Mouse (Mus musculus): ENCODE data around the gene Gm13697. TPM values are rescaled to one million over a fixed set of nuclear protein-coding genes. Genes with fewer than 3 reads are reported as not detected.

The Gm13697 gene
- polyA plus RNA-seq, 1 experiment: not detected

- TF ChIP-seq CTCF (IDR thresholded peaks at IDR 0.05; ENCODE audit: extremely low read depth, insufficient read length, insufficient replicate concordance, low read depth, low read length): no peak
- no peak for TF ChIP-seq POLR2A (IDR thresholded peaks at IDR 0.05; ENCODE audit: low read depth, low read length)
- Histone ChIP-seq H3K36me3 (ENCODE audit: control insufficient read depth, insufficient read depth, low read length) (no peaks in the 10 kb centered on the region), H3K4me1 (ENCODE audit: control insufficient read depth, insufficient read depth, insufficient read length, low read length) (peaks cover 2% of the 10 kb centered on the region; the same call in 1 of the 2 replicates), H3K4me3 (ENCODE audit: low read depth, low read length) (no peak overlapping the region), H3K27ac (ENCODE audit: insufficient read depth, low read depth, low read length) (no peak overlapping the region), H3K27me3 (ENCODE audit: control insufficient read depth, insufficient read depth, low read length) (no peaks in the 10 kb centered on the region)
- 73% methylated on average over 2 of the region's 2 CpGs for WGBS
These were observed 37.4 kb downstream of the Gm13697 start for GRCm38 (mm10) chr2:84021930-84022329.

- Histone ChIP-seq H3K4me1 (ENCODE audit: control insufficient read depth, insufficient read depth, insufficient read length, low read length) (peaks cover 2% of the 10 kb centered on the region; the same call in 1 of the 2 replicates), H3K27me3 (ENCODE audit: control insufficient read depth, insufficient read depth, low read length) (no peaks in the 10 kb centered on the region), H3K36me3 (ENCODE audit: control insufficient read depth, insufficient read depth, low read length) (no peaks in the 10 kb centered on the region), H3K27ac (ENCODE audit: insufficient read depth, low read depth, low read length) (no peak overlapping the region; the same call in 1 of the 2 replicates), H3K4me3 (ENCODE audit: low read depth, low read length) (no peak overlapping the region)
- no peak for TF ChIP-seq CTCF (IDR thresholded peaks at IDR 0.05; ENCODE audit: extremely low read depth, insufficient read length, insufficient replicate concordance, low read depth, low read length)
- TF ChIP-seq POLR2A (IDR thresholded peaks at IDR 0.05; ENCODE audit: low read depth, low read length): no peak
- WGBS: 73% methylated on average over 2 of the region's 2 CpGs
These were observed 38.4 kb downstream of the Gm13697 start for GRCm38 (mm10) chr2:84022905-84023304.

DNA sequence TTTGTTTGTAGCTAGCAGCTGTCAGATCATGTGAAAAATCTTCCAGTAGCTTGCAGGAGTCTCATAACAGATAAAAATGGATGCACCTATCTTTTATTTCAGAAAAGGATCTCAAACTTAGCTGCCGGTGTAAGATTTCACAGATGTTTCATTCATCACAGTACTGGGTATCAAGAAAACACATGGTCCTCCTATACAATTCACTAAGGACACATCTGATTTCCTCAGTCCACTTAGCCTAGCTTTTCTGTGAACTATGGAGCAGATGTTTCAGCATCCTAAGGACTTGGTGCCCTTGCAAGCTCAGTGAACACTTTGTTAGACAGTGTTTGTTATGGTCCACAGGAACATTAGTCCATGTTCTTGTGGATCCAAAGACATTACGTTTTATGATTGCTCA lies 38.8 kb downstream of the Gm13697 start:
- 77% methylated on average over 2 of the region's 2 CpGs for WGBS
- Histone ChIP-seq H3K27ac (ENCODE audit: insufficient read depth, low read depth, low read length) (no peak overlapping the region; the same call in 1 of the 2 replicates), H3K4me3 (ENCODE audit: low read depth, low read length) (no peak overlapping the region), H3K27me3 (ENCODE audit: control insufficient read depth, insufficient read depth, low read length) (no peaks in the 10 kb centered on the region), H3K4me1 (ENCODE audit: control insufficient read depth, insufficient read depth, insufficient read length, low read length) (peaks cover under 1% of the 10 kb centered on the region; the same call in 1 of the 2 replicates), H3K36me3 (ENCODE audit: control insufficient read depth, insufficient read depth, low read length) (no peaks in the 10 kb centered on the region)
- TF ChIP-seq POLR2A (IDR thresholded peaks at IDR 0.05; ENCODE audit: low read depth, low read length) (no peak), CTCF (IDR thresholded peaks at IDR 0.05; ENCODE audit: extremely low read depth, insufficient read length, insufficient replicate concordance, low read depth, low read length) (no peak)

- WGBS: 77% methylated on average over 4 of the region's 4 CpGs
- Histone ChIP-seq H3K36me3 (ENCODE audit: control insufficient read depth, insufficient read depth, low read length) (no peaks in the 10 kb centered on the region), H3K27me3 (ENCODE audit: control insufficient read depth, insufficient read depth, low read length) (no peaks in the 10 kb centered on the region), H3K27ac (ENCODE audit: insufficient read depth, low read depth, low read length) (no peak overlapping the region), H3K4me3 (ENCODE audit: low read depth, low read length) (no peak overlapping the region), H3K4me1 (ENCODE audit: control insufficient read depth, insufficient read depth, insufficient read length, low read length) (no peaks in the 10 kb centered on the region)
- TF ChIP-seq POLR2A (IDR thresholded peaks at IDR 0.05; ENCODE audit: low read depth, low read length): no peak
- TF ChIP-seq CTCF (IDR thresholded peaks at IDR 0.05; ENCODE audit: extremely low read depth, insufficient read length, insufficient replicate concordance, low read depth, low read length): no peak
These were observed 40.7 kb downstream of the Gm13697 start for GRCm38 (mm10) chr2:84025217-84025616.

DNA sequence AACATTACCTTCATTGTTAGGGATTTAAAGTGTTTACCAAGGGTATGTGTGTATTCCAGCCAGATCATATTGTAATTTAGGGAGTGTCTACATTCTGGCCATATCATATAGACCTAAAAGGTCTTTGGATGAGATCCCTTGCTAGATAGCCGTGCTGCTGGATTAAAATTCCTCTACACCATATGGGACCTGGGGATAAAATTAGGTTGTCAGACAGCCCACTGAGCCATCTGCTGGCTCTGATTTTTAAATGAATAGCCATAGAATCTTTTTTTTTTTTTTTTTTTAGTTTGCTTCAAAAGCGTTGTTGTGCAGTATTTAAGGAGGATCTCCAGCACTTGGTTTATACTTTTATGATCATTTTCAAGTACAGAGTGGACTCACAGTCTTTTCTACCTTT lies 48.0 kb downstream of the Gm13697 start:
- Histone ChIP-seq H3K36me3 (ENCODE audit: control insufficient read depth, insufficient read depth, low read length) (no peaks in the 10 kb centered on the region), H3K4me1 (ENCODE audit: control insufficient read depth, insufficient read depth, insufficient read length, low read length) (no peaks in the 10 kb centered on the region), H3K27ac (ENCODE audit: insufficient read depth, low read depth, low read length) (no peak overlapping the region), H3K27me3 (ENCODE audit: control insufficient read depth, insufficient read depth, low read length) (no peaks in the 10 kb centered on the region), H3K4me3 (ENCODE audit: low read depth, low read length) (no peak overlapping the region)
- WGBS: 92% methylated on average over 2 of the region's 2 CpGs
- TF ChIP-seq CTCF (IDR thresholded peaks at IDR 0.05; ENCODE audit: extremely low read depth, insufficient read length, insufficient replicate concordance, low read depth, low read length) (no peak), POLR2A (IDR thresholded peaks at IDR 0.05; ENCODE audit: low read depth, low read length) (no peak)

GRCm38 (mm10) chr2:84035997-84036396 lies 51.5 kb downstream of the Gm13697 start:
- no peak overlapping the region for H3K27ac ChIP-seq (ENCODE audit: insufficient read depth, low read depth, low read length)
- TF ChIP-seq POLR2A (IDR thresholded peaks at IDR 0.05; ENCODE audit: low read depth, low read length) (no peak), CTCF (IDR thresholded peaks at IDR 0.05; ENCODE audit: extremely low read depth, insufficient read length, insufficient replicate concordance, low read depth, low read length) (no peak)
- no peaks in the 10 kb centered on the region for H3K27me3 ChIP-seq (ENCODE audit: control insufficient read depth, insufficient read depth, low read length)
- H3K36me3 ChIP-seq (ENCODE audit: control insufficient read depth, insufficient read depth, low read length): no peaks in the 10 kb centered on the region
- 74% methylated on average over 4 of the region's 4 CpGs for WGBS
- H3K4me1 ChIP-seq (ENCODE audit: control insufficient read depth, insufficient read depth, insufficient read length, low read length): no peaks in the 10 kb centered on the region
- no peak overlapping the region for H3K4me3 ChIP-seq (ENCODE audit: low read depth, low read length)

Other genes starting within 250 kb of the Gm13697 start
- 0.14 and 0.39 TPM in 2 replicates for gene Fam171b, start 172.1 kb upstream of the Gm13697 start, polyA plus RNA-seq (2012; rRNA removed)
- gene Zswim2, start 43.5 kb upstream of the Gm13697 start, polyA plus RNA-seq (2012; rRNA removed): not detected in 2 replicates
- gene Gm13698, start 29.1 kb upstream of the Gm13697 start, polyA plus RNA-seq (2012; rRNA removed): not detected in 2 replicates
- gene Gm13693, start 23.2 kb upstream of the Gm13697 start, polyA plus RNA-seq (2012; rRNA removed): not detected in 2 replicates
- not detected in 2 replicates for gene Gm13695, start 17.4 kb upstream of the Gm13697 start, polyA plus RNA-seq (2012; rRNA removed)
- gene Gm13696, start 11.6 kb upstream of the Gm13697 start, polyA plus RNA-seq (2012; rRNA removed): not detected in 2 replicates
- not detected in 2 replicates for gene Gm13694, start 5.8 kb upstream of the Gm13697 start, polyA plus RNA-seq (2012; rRNA removed)
- not detected in 2 replicates for gene Gm13691, start 5.8 kb downstream of the Gm13697 start, polyA plus RNA-seq (2012; rRNA removed)

Data from small intestine, adult 2 months (tissue).